Mouse (Mus musculus) hindbrain, postnatal 0 days (tissue): ENCODE results near the gene Cbx1. TPM values are rescaled to one million over a fixed set of nuclear protein-coding genes. Genes with fewer than 3 reads are reported as not detected.

Experiments
- ATAC-seq: fragments of 200-750 bp; cut with Nextera tagmentation; 2 replicates; pipeline ENCODE4 v1.8.0; 2017; ENCODE audit warnings: mild to moderate bottlenecking, moderate TSS enrichment, moderate library complexity
- DNase-seq: peaks from one replicate; pipeline ENCODE4 v3.0.0-alpha.2; 2015; ENCODE audit warnings: low spot score
- H3K27ac ChIP-seq: fragments of 300-500 bp; sonication (generic); 2 replicates; pipeline ENCODE4 v1.5.1; 2014; ENCODE audit warnings: mild to moderate bottlenecking
- H3K27me3 ChIP-seq: fragments of 300-500 bp; sonication (generic); 2 replicates; pipeline ENCODE4 v1.6.1; 2014; ENCODE audit warnings: low read length, mixed read lengths; ENCODE audit not compliant: insufficient read depth
- H3K36me3 ChIP-seq: fragments of 300-500 bp; sonication (generic); 2 replicates; pipeline ENCODE4 v1.6.1; 2014; ENCODE audit warnings: low read length, mixed read lengths; ENCODE audit not compliant: insufficient read depth
- H3K4me1 ChIP-seq: fragments of 300-500 bp; sonication (generic); 2 replicates; pipeline ENCODE4 v1.6.1; 2014; ENCODE audit warnings: antibody characterized with exemption, low read length, mixed read lengths; ENCODE audit not compliant: insufficient read depth
- H3K4me2 ChIP-seq: fragments of 300-500 bp; sonication (generic); 2 replicates; pipeline ENCODE4 v1.6.1; 2014; ENCODE audit warnings: low read depth, mild to moderate bottlenecking, low read length, moderate library complexity, mixed read lengths
- H3K4me3 ChIP-seq: fragments of 300-500 bp; sonication (generic); 2 replicates; pipeline ENCODE4 v1.5.1; 2014; ENCODE audit warnings: low read length
- H3K9ac ChIP-seq: fragments of 300-500 bp; sonication (generic); replicated peaks from 2 replicates; pipeline ENCODE4 v1.6.1; 2014; ENCODE audit warnings: mild to moderate bottlenecking, low read length, moderate library complexity, mixed read lengths
- H3K9me3 ChIP-seq: fragments of 300-500 bp; sonication (generic); 2 replicates; pipeline ENCODE4 v1.6.1; 2016; ENCODE audit warnings: low read length, mixed read lengths
- CTCF ChIP-seq: IDR thresholded peaks from 2 replicates; pipeline ENCODE4 v1.5.1; 2016; ENCODE audit warnings: antibody characterized with exemption, control low read depth, low read depth
- WGBS: fragments of 180-500 bp; shearing (Covaris S2); extraction: QIAGEN DNeasy Blood & Tissue Kit; methylation state at CpG from one replicate; pipeline ENCODE4 v1.1.7; 2014; 5-methylcytosine and 5-hydroxymethylcytosine counted together
- polyA plus RNA-seq: library from polyadenylated mRNA; unstranded; fragments of >200 nt; fragmentation: Nextera tagmentation; extraction: Ambion mirVana; gene quantifications from 2 replicates; pipeline ENCODE4 v1.2.1, GENCODE M21; 2015
- total RNA-seq: library from RNA; depleted of rRNA; stranded (reverse); fragments of >200 nt; gene quantifications from 2 replicates; pipeline ENCODE4 v1.2.3, GENCODE M21; 2014; rRNA removed

Cbx1 gene
- total RNA-seq: 23.1 and 27.9 TPM in 2 replicates
- 57.2 and 63.0 TPM in 2 replicates for polyA plus RNA-seq

GRCm38 (mm10) chr11:96788871-96789795 lies at the start of gene Cbx1:
Gene Cbx1 (plus strand): TSS chr11:96789127.
- TF ChIP-seq CTCF: no peak
- WGBS: 1% methylated on average over 90 of the region's 93 CpGs
- ATAC-seq (peak; percentile 99), DNase-seq (peak; percentile 96)
- peak within 1 kb of the TSS; percentile 89 for H3K4me2 ChIP-seq
- H3K4me1 ChIP-seq: peaks cover 9% of the 10 kb centered on the region
- H3K4me3 ChIP-seq: peak within 1 kb of the TSS; percentile 96
- no peaks in the 10 kb centered on the region for H3K27me3 ChIP-seq
- H3K36me3 ChIP-seq: no peaks in the 10 kb centered on the region
- no peaks in the 10 kb centered on the region for H3K9me3 ChIP-seq
- peak within 1 kb of the TSS; percentile 79 for H3K9ac ChIP-seq
- H3K27ac ChIP-seq: peak within 1 kb of the TSS; percentile 89

GRCm38 (mm10) chr11:96740796-96741195 lies 48.1 kb upstream of the Cbx1 start:
- Histone ChIP-seq H3K27ac (peak overlapping the region; percentile 38; the same call in 1 of the 2 replicates), H3K4me1 (no peaks in the 10 kb centered on the region), H3K27me3 (no peaks in the 10 kb centered on the region), H3K36me3 (no peaks in the 10 kb centered on the region), H3K4me2 (peak overlapping the region; percentile 10; the same call in 1 of the 2 replicates), H3K9me3 (no peaks in the 10 kb centered on the region), H3K4me3 (no peak overlapping the region), H3K9ac (no peak overlapping the region)
- TF ChIP-seq CTCF: no peak
- 50% methylated on average over 12 of the region's 12 CpGs for WGBS
- no peak for ATAC-seq
- no peak for DNase-seq

- Histone ChIP-seq H3K27me3 (no peaks in the 10 kb centered on the region), H3K9me3 (no peaks in the 10 kb centered on the region), H3K4me1 (no peaks in the 10 kb centered on the region; the same call in 1 of the 2 replicates), H3K4me3 (no peak overlapping the region), H3K9ac (0 out of 2 replicates have a peak overlapping the region, but pooled peaks have one; percentile 19), H3K4me2 (peak overlapping the region; percentile 20; the same call in 1 of the 2 replicates), H3K36me3 (no peaks in the 10 kb centered on the region), H3K27ac (peak overlapping the region; percentile 41; the same call in 1 of the 2 replicates)
- WGBS: 12% methylated on average over 12 of the region's 12 CpGs
- DNase-seq (peak; percentile 71), ATAC-seq (peak; percentile 53; the same call in 1 of the 2 replicates)
- peak; percentile 16 for TF ChIP-seq CTCF
These were observed 46.9 kb upstream of the Cbx1 start for GRCm38 (mm10) chr11:96741995-96742394.

GRCm38 (mm10) chr11:96743000-96743399 lies 45.9 kb upstream of the Cbx1 start:
- Histone ChIP-seq H3K4me3 (no peak overlapping the region), H3K27me3 (no peaks in the 10 kb centered on the region), H3K4me2 (peak overlapping the region; percentile 24), H3K9ac (no peak overlapping the region), H3K36me3 (no peaks in the 10 kb centered on the region), H3K9me3 (no peaks in the 10 kb centered on the region), H3K4me1 (no peaks in the 10 kb centered on the region; the same call in 1 of the 2 replicates), H3K27ac (peak overlapping the region; percentile 61; the same call in 1 of the 2 replicates)
- 34% methylated on average over 11 of the region's 11 CpGs for WGBS
- ATAC-seq (0 out of 2 replicates have a peak, but pooled peaks have one; percentile 27), DNase-seq (peak; percentile 61)
- TF ChIP-seq CTCF: no peak

GRCm38 (mm10) chr11:96743891-96744290 lies 45.0 kb upstream of the Cbx1 start:
- Histone ChIP-seq H3K36me3 (no peaks in the 10 kb centered on the region), H3K4me3 (no peak overlapping the region), H3K4me2 (no peak overlapping the region), H3K27me3 (no peaks in the 10 kb centered on the region), H3K9ac (no peak overlapping the region), H3K9me3 (no peaks in the 10 kb centered on the region), H3K27ac (peak overlapping the region; percentile 61; the same call in 1 of the 2 replicates), H3K4me1 (no peaks in the 10 kb centered on the region; the same call in 1 of the 2 replicates)
- 78% methylated on average over 4 of the region's 4 CpGs for WGBS
- DNase-seq: no peak
- TF ChIP-seq CTCF: no peak
- no peak for ATAC-seq

- H3K27me3 ChIP-seq: no peaks in the 10 kb centered on the region
- WGBS: 44% methylated on average over 6 of the region's 6 CpGs
- 0 out of 2 replicates have a peak overlapping the region, but pooled peaks have one; percentile 2 for H3K4me2 ChIP-seq
- TF ChIP-seq CTCF: no peak
- no peaks in the 10 kb centered on the region; the same call in 1 of the 2 replicates for H3K4me1 ChIP-seq
- 0 out of 2 replicates have a peak overlapping the region, but pooled peaks have one; percentile 32 for H3K27ac ChIP-seq
- no peak overlapping the region for H3K4me3 ChIP-seq
- no peaks in the 10 kb centered on the region for H3K36me3 ChIP-seq
- no peaks in the 10 kb centered on the region for H3K9me3 ChIP-seq
- ATAC-seq: no peak
- DNase-seq: no peak
- no peak overlapping the region for H3K9ac ChIP-seq
These were observed 42.3 kb upstream of the Cbx1 start for GRCm38 (mm10) chr11:96746648-96747047.
